Mouse (Mus musculus) kidney, embryonic 14.5 days (tissue): ENCODE results near the gene Pinlyp. TPM values are rescaled to one million over a fixed set of nuclear protein-coding genes. Genes with fewer than 3 reads are reported as not detected.

ENCODE experiments used
- ATAC-seq: fragments of 200-750 bp; cut with Nextera tagmentation; 2 replicates; pipeline ENCODE4 v1.8.0; 2017; ENCODE audit warnings: moderate number of reproducible peaks, mild to moderate bottlenecking, moderate TSS enrichment, moderate library complexity; ENCODE audit not compliant: low FRiP score, low TSS enrichment
- H3K27ac ChIP-seq: fragments of 300-500 bp; sonication (generic); 2 replicates; pipeline ENCODE4 v1.5.1; 2014; ENCODE audit warnings: low read depth, mild to moderate bottlenecking, low read length, moderate library complexity, mixed read lengths
- H3K27me3 ChIP-seq: fragments of 300-500 bp; sonication (generic); 2 replicates; pipeline ENCODE4 v1.6.1; 2014; ENCODE audit warnings: mild to moderate bottlenecking, low read length; ENCODE audit not compliant: control insufficient read depth, insufficient read depth
- H3K36me3 ChIP-seq: fragments of 300-500 bp; sonication (generic); 2 replicates; pipeline ENCODE4 v1.6.1; 2014; ENCODE audit warnings: low read length, mixed read lengths; ENCODE audit not compliant: control insufficient read depth, insufficient read depth
- H3K4me1 ChIP-seq: fragments of 300-500 bp; sonication (generic); 2 replicates; pipeline ENCODE4 v1.6.1; 2014; ENCODE audit warnings: low read length, mixed read lengths; ENCODE audit not compliant: control insufficient read depth, insufficient read depth
- H3K4me2 ChIP-seq: fragments of 300-500 bp; sonication (generic); replicated peaks from 2 replicates; pipeline ENCODE4 v1.6.1; 2014; ENCODE audit warnings: low read depth, mild to moderate bottlenecking, low read length
- H3K4me3 ChIP-seq: fragments of 300-500 bp; sonication (generic); 2 replicates; pipeline ENCODE4 v1.5.1; 2014; ENCODE audit warnings: mild to moderate bottlenecking, low read length
- H3K9ac ChIP-seq: fragments of 300-500 bp; sonication (generic); 2 replicates; pipeline ENCODE4 v1.6.1; 2014; ENCODE audit warnings: low read depth, mild to moderate bottlenecking, low read length, moderate library complexity
- H3K9me3 ChIP-seq: fragments of 300-500 bp; sonication (generic); 2 replicates; pipeline ENCODE4 v1.6.1; 2016; ENCODE audit warnings: low read length; ENCODE audit not compliant: control insufficient read depth
- WGBS: fragments of 180-500 bp; shearing (Covaris S2); extraction: QIAGEN DNeasy Blood & Tissue Kit; methylation state at CpG from one replicate; pipeline ENCODE4 v1.1.7; 2014; 5-methylcytosine and 5-hydroxymethylcytosine counted together
- polyA plus RNA-seq: library from polyadenylated mRNA; unstranded; fragments of >200 nt; fragmentation: Nextera tagmentation; extraction: Ambion mirVana; gene quantifications from 2 replicates; pipeline ENCODE4 v1.2.1, GENCODE M21; 2014

Gene Pinlyp
- polyA plus RNA-seq, 1 experiment from 2014 or later: 0.43 TPM

GRCm38 (mm10) chr7:24546634-24547389 is 894 bp upstream of the Pinlyp start:
- Histone ChIP-seq H3K27ac (peak overlapping the region; percentile 89), H3K4me2 (peak overlapping the region; percentile 76), H3K4me1 (peaks cover 15% of the 10 kb centered on the region), H3K27me3 (no peaks in the 10 kb centered on the region), H3K9ac (peak overlapping the region; percentile 80), H3K4me3 (peak overlapping the region; percentile 91), H3K36me3 (peaks cover 26% of the 10 kb centered on the region), H3K9me3 (no peaks in the 10 kb centered on the region)
- ATAC-seq: peak; percentile 98
- under 1% methylated on average over 55 of the region's 57 CpGs for WGBS

DNA sequence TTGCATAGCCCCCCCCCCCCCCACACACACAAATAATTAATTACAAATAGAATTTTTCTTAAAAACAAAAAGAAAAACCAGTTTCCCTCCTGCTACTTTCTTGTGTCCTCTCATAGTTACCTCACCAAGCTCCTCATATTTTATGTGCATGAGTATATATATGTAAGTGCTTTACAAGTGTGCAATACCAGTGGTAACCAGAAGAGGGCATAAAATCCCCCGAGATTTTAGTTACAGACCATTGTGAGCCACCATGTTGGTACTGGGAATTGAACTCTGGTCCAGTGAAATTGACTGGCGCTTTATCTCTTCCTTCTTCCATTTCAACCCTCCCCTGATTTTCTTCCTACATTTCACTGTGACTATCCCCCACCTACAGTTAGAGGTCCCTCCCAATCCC is 1.4 kb downstream of the Pinlyp start:
- WGBS: 81% methylated on average over 2 of the region's 2 CpGs
- Histone ChIP-seq H3K9me3 (no peaks in the 10 kb centered on the region), H3K4me3 (no peak overlapping the region), H3K36me3 (peaks cover 15% of the 10 kb centered on the region), H3K4me1 (peaks cover 15% of the 10 kb centered on the region), H3K9ac (no peak overlapping the region), H3K27ac (no peak overlapping the region), H3K4me2 (no peak overlapping the region), H3K27me3 (no peaks in the 10 kb centered on the region)
- no peak for ATAC-seq

- no peak overlapping the region for H3K4me2 ChIP-seq
- no peaks in the 10 kb centered on the region for H3K9me3 ChIP-seq
- no peak overlapping the region for H3K27ac ChIP-seq
- H3K27me3 ChIP-seq: no peaks in the 10 kb centered on the region
- H3K4me3 ChIP-seq: no peak overlapping the region
- WGBS: 95% methylated on average over 4 of the region's 4 CpGs
- H3K9ac ChIP-seq: no peak overlapping the region
- peaks cover 10% of the 10 kb centered on the region for H3K4me1 ChIP-seq
- peaks cover 13% of the 10 kb centered on the region; the same call in 1 of the 2 replicates for H3K36me3 ChIP-seq
- ATAC-seq: no peak
Observed at GRCm38 (mm10) chr7:24539686-24540085, 6.2 kb downstream of the Pinlyp start.

DNA sequence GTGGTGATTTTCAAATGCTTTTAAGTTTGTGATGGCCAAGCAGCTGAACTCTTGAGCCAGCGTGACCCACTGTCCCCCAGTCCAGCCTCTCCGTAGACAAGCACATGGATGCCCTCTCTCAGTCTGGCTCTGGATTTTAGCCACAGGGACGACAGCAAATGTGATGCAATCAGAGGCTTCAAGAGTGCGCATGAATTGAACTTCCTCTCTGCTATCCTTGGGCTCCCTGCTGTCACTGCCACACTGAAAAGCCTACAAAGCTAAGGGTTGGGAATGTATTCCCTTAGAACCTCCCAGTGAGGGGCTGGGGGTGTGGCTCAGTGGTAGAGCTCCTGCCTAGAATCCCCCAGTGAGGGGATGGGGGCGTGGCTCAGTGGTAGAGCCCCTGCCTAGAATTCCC is 7.2 kb downstream of the Pinlyp start:
- H3K4me1 ChIP-seq: peaks cover 13% of the 10 kb centered on the region
- no peaks in the 10 kb centered on the region for H3K9me3 ChIP-seq
- H3K27me3 ChIP-seq: no peaks in the 10 kb centered on the region; the same call in 1 of the 2 replicates
- 76% methylated on average over 5 of the region's 5 CpGs for WGBS
- H3K36me3 ChIP-seq: peaks cover 22% of the 10 kb centered on the region; the same call in 1 of the 2 replicates
- no peak overlapping the region for H3K4me3 ChIP-seq
- H3K27ac ChIP-seq: no peak overlapping the region
- no peak overlapping the region for H3K4me2 ChIP-seq
- no peak overlapping the region for H3K9ac ChIP-seq
- ATAC-seq: no peak

DNA sequence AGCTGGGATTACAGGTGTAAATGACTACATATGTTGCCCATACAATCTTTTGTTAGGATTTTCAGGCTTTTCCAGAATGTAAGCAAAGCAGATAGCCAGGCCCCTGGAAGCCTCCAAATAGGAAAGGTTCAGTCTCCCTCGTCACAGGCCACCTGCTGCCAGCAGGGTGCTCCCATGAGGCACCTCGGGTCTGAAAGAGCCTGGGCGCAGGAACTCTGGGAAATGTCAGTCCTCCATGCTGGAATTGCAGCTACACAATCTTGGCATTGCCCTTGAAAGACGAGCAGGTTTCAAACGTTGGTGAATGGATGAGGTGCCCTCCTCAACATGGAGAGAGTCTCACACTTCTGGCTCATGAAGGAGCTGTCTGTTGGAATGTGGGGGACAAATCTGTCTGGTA is 7.8 kb downstream of the Pinlyp start:
- Histone ChIP-seq H3K9ac (no peak overlapping the region), H3K4me1 (peaks cover 15% of the 10 kb centered on the region), H3K27ac (no peak overlapping the region), H3K4me2 (no peak overlapping the region), H3K27me3 (no peaks in the 10 kb centered on the region; the same call in 1 of the 2 replicates), H3K9me3 (no peaks in the 10 kb centered on the region), H3K36me3 (peaks cover 27% of the 10 kb centered on the region), H3K4me3 (no peak overlapping the region)
- no peak for ATAC-seq
- 51% methylated on average over 5 of the region's 5 CpGs for WGBS

- peaks cover 30% of the 10 kb centered on the region for H3K36me3 ChIP-seq
- H3K4me3 ChIP-seq: no peak overlapping the region
- H3K9me3 ChIP-seq: no peaks in the 10 kb centered on the region
- WGBS: 63% methylated on average over 5 of the region's 5 CpGs
- no peak overlapping the region for H3K27ac ChIP-seq
- H3K27me3 ChIP-seq: no peaks in the 10 kb centered on the region; the same call in 1 of the 2 replicates
- no peak overlapping the region for H3K9ac ChIP-seq
- no peak overlapping the region for H3K4me2 ChIP-seq
- ATAC-seq: no peak
- H3K4me1 ChIP-seq: peaks cover 15% of the 10 kb centered on the region
Observed at GRCm38 (mm10) chr7:24537591-24537990, 8.3 kb downstream of the Pinlyp start.

- Histone ChIP-seq H3K9ac (no peak overlapping the region; the same call in 1 of the 2 replicates), H3K27me3 (no peaks in the 10 kb centered on the region; the same call in 1 of the 2 replicates), H3K4me2 (no peak overlapping the region), H3K9me3 (no peaks in the 10 kb centered on the region), H3K4me1 (peaks cover 19% of the 10 kb centered on the region), H3K36me3 (peaks cover 30% of the 10 kb centered on the region), H3K27ac (no peak overlapping the region), H3K4me3 (no peak overlapping the region)
- ATAC-seq: peak; percentile 36; the same call in 1 of the 2 replicates
- 25% methylated on average over 4 of the region's 4 CpGs for WGBS
Observed at GRCm38 (mm10) chr7:24537081-24537480, 8.8 kb downstream of the Pinlyp start.

DNA sequence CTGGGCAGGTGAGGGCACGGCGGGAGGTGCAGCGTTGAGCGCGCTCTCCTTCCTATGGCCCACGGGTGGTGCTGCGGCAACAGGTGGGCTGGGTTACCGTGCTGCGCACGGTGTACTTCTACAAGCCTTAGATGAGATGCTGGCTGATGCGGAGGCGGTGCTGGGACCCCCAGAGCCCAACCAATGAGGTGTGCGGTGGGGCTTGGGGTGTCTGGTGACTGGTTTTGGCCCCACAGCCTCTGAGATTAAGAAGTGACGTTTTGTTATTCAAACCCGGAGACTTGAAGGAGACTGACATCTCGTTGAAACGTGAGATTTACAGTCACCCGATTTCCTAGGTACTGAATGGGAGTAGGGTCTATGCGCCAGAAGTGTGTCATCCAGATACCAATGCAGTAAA is 11.6 kb downstream of the Pinlyp start:
- H3K27ac ChIP-seq: no peak overlapping the region
- H3K9me3 ChIP-seq: no peaks in the 10 kb centered on the region
- peak overlapping the region; percentile 30 for H3K4me2 ChIP-seq
- 32% methylated on average over 19 of the region's 19 CpGs for WGBS
- H3K4me1 ChIP-seq: peaks cover 31% of the 10 kb centered on the region
- peak overlapping the region; percentile 34; the same call in 1 of the 2 replicates for H3K9ac ChIP-seq
- no peak for ATAC-seq
- H3K27me3 ChIP-seq: no peaks in the 10 kb centered on the region; the same call in 1 of the 2 replicates
- peaks cover 30% of the 10 kb centered on the region for H3K36me3 ChIP-seq
- 0 out of 2 replicates have a peak overlapping the region, but pooled peaks have one; percentile 3 for H3K4me3 ChIP-seq

DNA sequence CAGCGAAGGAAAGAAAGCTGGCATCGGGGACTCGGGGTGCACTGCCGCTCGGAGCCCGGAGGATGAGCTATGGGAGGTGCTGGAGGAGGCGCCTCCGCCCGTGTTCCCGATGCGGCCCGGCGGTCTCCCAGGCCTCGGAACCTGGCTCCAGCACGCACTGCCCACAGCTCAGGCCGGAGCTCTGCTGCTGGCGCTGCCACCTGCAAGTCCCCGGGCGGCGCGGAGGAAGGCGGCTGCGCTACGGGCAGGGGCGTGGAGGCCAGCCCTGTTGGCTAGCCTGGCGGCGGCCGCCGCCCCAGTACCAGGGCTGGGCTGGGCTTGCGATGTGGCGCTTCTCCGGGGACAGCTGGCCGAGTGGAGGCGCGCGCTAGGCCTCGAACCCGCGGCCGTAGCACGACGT is 12.1 kb downstream of the Pinlyp start:
- Histone ChIP-seq H3K27me3 (no peaks in the 10 kb centered on the region; the same call in 1 of the 2 replicates), H3K4me2 (peak overlapping the region; percentile 30), H3K36me3 (peaks cover 30% of the 10 kb centered on the region), H3K4me1 (peaks cover 32% of the 10 kb centered on the region), H3K9me3 (no peaks in the 10 kb centered on the region), H3K9ac (peak overlapping the region; percentile 34; the same call in 1 of the 2 replicates), H3K27ac (no peak overlapping the region), H3K4me3 (peak overlapping the region; percentile 3)
- no peak for ATAC-seq
- 28% methylated on average over 42 of the region's 42 CpGs for WGBS
